In the genomic region with DNA sequence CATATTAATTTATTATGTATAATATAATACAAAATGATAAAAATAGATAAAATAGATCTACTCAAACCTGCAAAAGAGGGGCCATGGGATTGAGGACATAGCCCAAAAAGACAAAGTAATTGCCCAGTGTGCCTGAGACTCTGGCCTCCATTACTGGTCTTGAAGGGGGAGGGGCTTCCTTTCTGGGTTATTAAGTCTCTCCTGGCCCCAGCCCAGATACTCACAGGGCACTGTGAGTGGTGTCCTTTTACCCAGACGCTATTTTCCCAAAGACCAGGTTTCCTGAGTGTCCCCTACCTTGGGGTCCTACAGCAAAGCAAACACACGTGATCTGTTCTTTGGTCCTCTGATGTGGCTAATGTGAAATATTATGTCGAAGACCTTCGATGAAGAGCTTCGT, we compare ENCODE assay signal across 16 mouse cellular contexts. TPM values are rescaled to one million over a fixed set of nuclear protein-coding genes. Genes with fewer than 3 reads are reported as not detected.
DNase-seq lines count a peak whose midpoint lies in the region; ATAC-seq and TF ChIP-seq lines count a peak whose summit lies in the region.
"Had no signal": no experiment of that assay in that cellular context is flagged by ENCODE, and none has a peak within 500 bp of the region (broad histone marks: within the 10 kb centered on the region; RNA-seq: fewer than 3 reads in every experiment).

No protein-coding gene starts in this region.

- no peak for TF ChIP-seq EP300 in heart, adult 2 months (IDR thresholded peaks at IDR 0.05; ENCODE audit: insufficient read depth, low read depth, low read length)

- DNase-seq in cerebellum, adult 2 months = no peak
- DNase-seq in cerebellum, adult 9-10 months = no peak
- DNase-seq in heart, adult 2 months = no peak
- DNase-seq in heart, postnatal 14 days = no peak
- DNase-seq in lung, embryonic 14.5 days = no peak
- no peak for DNase-seq in lung, postnatal 14 days
- DNase-seq in embryonic facial prominence, embryonic 14.5 days (ENCODE audit: low spot score) = no peak
- DNase-seq in frontal cortex, postnatal 14 days (ENCODE audit: low spot score in 2 of 2) = no peak
- DNase-seq: gastrocnemius, postnatal 10 days; heart, postnatal 10 days; kidney, adult 9 months; lung, adult 2 months had no signal

- H3K4me3 ChIP-seq in cerebellum, adult 2 months (replicated peaks; ENCODE audit: insufficient read depth, low read depth, low read length) = no peak overlapping the region
- no peak overlapping the region for H3K4me3 ChIP-seq in heart, adult 2 months
- no peak overlapping the region for H3K4me3 ChIP-seq in lung, embryonic 14.5 days (ENCODE audit: low read depth, low read length)
- no peak overlapping the region for H3K4me3 ChIP-seq in embryonic facial prominence, embryonic 14.5 days (ENCODE audit: low read depth, low read length)
- H3K4me3 ChIP-seq: erythroblast, embryonic 14.5 days had no signal

- no peaks in the 10 kb centered on the region for H3K79me2 ChIP-seq in heart, adult 2 months (replicated peaks; ENCODE audit: control insufficient read depth, insufficient read depth, low read length)

- WGBS in cerebellum, adult 2 months = 50% methylated on average over 5 of the region's 5 CpGs
- WGBS in heart, adult 2 months = 78% methylated on average over 5 of the region's 5 CpGs
- WGBS in lung, embryonic 14.5 days = 71% methylated on average over 5 of the region's 5 CpGs
- 71% methylated on average over 5 of the region's 5 CpGs for WGBS in embryonic facial prominence, embryonic 14.5 days

- no peak for ATAC-seq in lung, embryonic 14.5 days (ENCODE audit: insufficient read depth)
- ATAC-seq in embryonic facial prominence, embryonic 14.5 days (ENCODE audit: low read depth) = no peak
- ATAC-seq: CD4-positive, CD25-positive, alpha-beta regulatory T cell, adult 4 months had no signal

- no peak overlapping the region for H3K9ac ChIP-seq in heart, adult 2 months (ENCODE audit: low read depth, low read length)
- H3K9ac ChIP-seq in lung, embryonic 14.5 days = no peak overlapping the region
- no peak overlapping the region for H3K9ac ChIP-seq in embryonic facial prominence, embryonic 14.5 days (ENCODE audit: low read depth, low read length)

- intact Hi-C loops in heart, adult 2 months (cut with DNase I) = no loop called here
- intact Hi-C loops in heart, postnatal 14 days (cut with DNase I) = no loop called here

- no peaks in the 10 kb centered on the region for H3K36me3 ChIP-seq in heart, adult 2 months (ENCODE audit: control insufficient read depth, insufficient read depth, low read length)
- H3K36me3 ChIP-seq in lung, embryonic 14.5 days (ENCODE audit: insufficient read depth) = no peaks in the 10 kb centered on the region
- H3K36me3 ChIP-seq in embryonic facial prominence, embryonic 14.5 days (ENCODE audit: control insufficient read depth, insufficient read depth, low read length) = no peaks in the 10 kb centered on the region
- H3K36me3 ChIP-seq: G1E had no signal

- peak overlapping the region; percentile 99 for H3K27ac ChIP-seq in cerebellum, adult 2 months (ENCODE audit: insufficient read depth, low read length)
- peak overlapping the region; percentile 69 for H3K27ac ChIP-seq in heart, adult 2 months
- no peak overlapping the region for H3K27ac ChIP-seq in lung, embryonic 14.5 days (ENCODE audit: low read depth)
- no peak overlapping the region for H3K27ac ChIP-seq in embryonic facial prominence, embryonic 14.5 days (replicated peaks; ENCODE audit: low read depth, low read length)

- no peaks in the 10 kb centered on the region for H3K27me3 ChIP-seq in cerebellum, adult 2 months (ENCODE audit: control insufficient read depth, insufficient read depth, low read length)
- no peaks in the 10 kb centered on the region for H3K27me3 ChIP-seq in heart, adult 2 months (ENCODE audit: control insufficient read depth, insufficient read depth, low read length)
- H3K27me3 ChIP-seq in lung, embryonic 14.5 days (ENCODE audit: insufficient read depth, low read length) = no peaks in the 10 kb centered on the region; the same call in 1 of the 2 replicates
- H3K27me3 ChIP-seq in embryonic facial prominence, embryonic 14.5 days (replicated peaks; ENCODE audit: control insufficient read depth, insufficient read depth, low read length) = no peaks in the 10 kb centered on the region

- peak overlapping the region; percentile 99; the same call in 1 of the 2 replicates for H3K4me2 ChIP-seq in lung, embryonic 14.5 days
- 0 out of 2 replicates have a peak overlapping the region, but pooled peaks have one; percentile 82 for H3K4me2 ChIP-seq in embryonic facial prominence, embryonic 14.5 days (ENCODE audit: low read depth, low read length)

- TF ChIP-seq CTCF in cerebellum, adult 2 months (IDR thresholded peaks at IDR 0.05; ENCODE audit: borderline replicate concordance, insufficient read depth, low read depth, low read length) = no peak
- TF ChIP-seq CTCF in heart, adult 2 months (IDR thresholded peaks at IDR 0.05) = no peak
- no peak for TF ChIP-seq CTCF in lung, embryonic 14.5 days (IDR thresholded peaks at IDR 0.05; ENCODE audit: low read depth)

- no peaks in the 10 kb centered on the region for H3K9me3 ChIP-seq in lung, embryonic 14.5 days (ENCODE audit: low read depth, low read length)
- no peaks in the 10 kb centered on the region for H3K9me3 ChIP-seq in embryonic facial prominence, embryonic 14.5 days (ENCODE audit: control insufficient read depth, low read length)
- H3K9me3 ChIP-seq: G1E had no signal

- peaks cover 6% of the 10 kb centered on the region; the same call in 1 of the 2 replicates for H3K4me1 ChIP-seq in cerebellum, adult 2 months (ENCODE audit: control insufficient read depth, insufficient read depth, low read length)
- H3K4me1 ChIP-seq in heart, adult 2 months (ENCODE audit: control insufficient read depth, insufficient read depth, low read length) = no peaks in the 10 kb centered on the region
- no peaks in the 10 kb centered on the region for H3K4me1 ChIP-seq in lung, embryonic 14.5 days (ENCODE audit: insufficient read depth)
- no peaks in the 10 kb centered on the region; the same call in 1 of the 2 replicates for H3K4me1 ChIP-seq in embryonic facial prominence, embryonic 14.5 days (ENCODE audit: control insufficient read depth, insufficient read depth, low read length)

- no peak for TF ChIP-seq POLR2A in cerebellum, adult 2 months (IDR thresholded peaks at IDR 0.05; ENCODE audit: borderline replicate concordance, insufficient read depth, low read length)
- no peak for TF ChIP-seq POLR2A in heart, adult 2 months (IDR thresholded peaks at IDR 0.05; ENCODE audit: insufficient read depth, low read depth, low read length)

RNA-seq across cellular contexts. Expression of a gene that starts 0.8 kb away (rescaled TPM):
- polyA plus RNA-seq in cerebellum, adult 2 months (2012; rRNA removed) = 44.9 and 46.0 TPM in 2 replicates
- 1 to 10 TPM; 1.7 to 1.9 TPM for total RNA-seq in heart, adult 2 months (2021)
- polyA plus RNA-seq in heart, adult 2 months (2012; rRNA removed) = 0.94 and 1.5 TPM in 2 replicates
- 1 to 10 TPM in 1 of 2 experiments, under 1 TPM in 1; 1.00 to 1.6 TPM for total RNA-seq in heart, postnatal 14 days (2021)
- polyA plus RNA-seq in lung, embryonic 14.5 days (2014; fragmentation: Nextera tagmentation; extraction: Ambion mirVana) = 1.3 and 1.8 TPM in 2 replicates
- 3.3 and 4.7 TPM in 2 replicates for polyA plus RNA-seq in embryonic facial prominence, embryonic 14.5 days (2014; fragmentation: Nextera tagmentation; extraction: Ambion mirVana)
- total RNA-seq: G1E; megakaryocyte progenitor cell, adult 5-6 weeks had no signal
- polyA plus RNA-seq: CD4-positive, CD25-positive, alpha-beta regulatory T cell, adult 4 months; erythroblast, embryonic 14.5 days; G1E had no signal

RNA-seq across cellular contexts. Expression of a gene that starts 24.1 kb away (rescaled TPM):
- 146 and 163 TPM in 2 replicates for polyA plus RNA-seq in cerebellum, adult 2 months (2012; rRNA removed)
- total RNA-seq in heart, adult 2 months (2021) = 1 to 10 TPM; 3.7 TPM
- polyA plus RNA-seq in heart, adult 2 months (2012; rRNA removed) = 2.1 and 4.7 TPM in 2 replicates
- 1 to 10 TPM; 5.7 to 6.8 TPM for total RNA-seq in heart, postnatal 14 days (2021)
- 21.1 and 21.9 TPM in 2 replicates for polyA plus RNA-seq in lung, embryonic 14.5 days (2014; fragmentation: Nextera tagmentation; extraction: Ambion mirVana)
- 20.4 and 22.9 TPM in 2 replicates for polyA plus RNA-seq in embryonic facial prominence, embryonic 14.5 days (2014; fragmentation: Nextera tagmentation; extraction: Ambion mirVana)

Comparison
In these comparisons a context has a peak if more than half of its experiments do, and no peak if none do; other contexts are left out.
1. H3K27ac ChIP-seq: peak in cerebellum, adult 2 months (single experiment) and heart, adult 2 months (single experiment); none in lung, embryonic 14.5 days (single experiment) and embryonic facial prominence, embryonic 14.5 days (single experiment).